Mouse (Mus musculus): ENCODE data around the gene Ppm1e. TPM values are rescaled to one million over a fixed set of nuclear protein-coding genes. Genes with fewer than 3 reads are reported as not detected.

Ppm1e gene
- polyA plus RNA-seq, 1 experiment from 2014 or later, result 22.9 TPM

DNA sequence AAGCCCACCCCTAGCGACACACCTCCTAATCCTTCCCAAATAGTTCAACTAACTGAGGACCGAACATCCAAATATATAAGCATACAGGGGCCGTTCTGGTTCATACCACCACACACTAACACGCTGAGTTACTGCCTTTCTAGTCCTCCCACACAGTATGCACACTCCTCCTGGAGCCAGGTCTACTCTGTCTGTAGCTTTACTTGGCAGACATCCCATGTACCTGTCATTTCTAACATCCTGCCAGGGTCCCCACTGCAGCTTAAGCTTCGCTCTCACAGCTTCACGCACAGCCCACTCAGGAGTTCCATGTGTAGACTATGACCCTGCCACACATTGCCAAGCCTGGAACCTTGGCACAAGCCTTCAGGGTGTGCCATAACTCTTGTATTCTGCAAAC lies 62.4 kb downstream of the Ppm1e start:
- no peak for ATAC-seq (ENCODE audit: low read depth)
- no peak overlapping the region for H3K27ac ChIP-seq (replicated peaks)
- H3K4me3 ChIP-seq, result no peak overlapping the region
- H3K9me3 ChIP-seq, result no peaks in the 10 kb centered on the region
- H3K36me3 ChIP-seq, result no peaks in the 10 kb centered on the region
- no peaks in the 10 kb centered on the region for H3K4me1 ChIP-seq (replicated peaks)
- H3K9ac ChIP-seq, result no peak overlapping the region
- no peaks in the 10 kb centered on the region for H3K27me3 ChIP-seq
- WGBS, result 93% methylated on average over 6 of the region's 6 CpGs
- H3K4me2 ChIP-seq, result no peak overlapping the region

DNA sequence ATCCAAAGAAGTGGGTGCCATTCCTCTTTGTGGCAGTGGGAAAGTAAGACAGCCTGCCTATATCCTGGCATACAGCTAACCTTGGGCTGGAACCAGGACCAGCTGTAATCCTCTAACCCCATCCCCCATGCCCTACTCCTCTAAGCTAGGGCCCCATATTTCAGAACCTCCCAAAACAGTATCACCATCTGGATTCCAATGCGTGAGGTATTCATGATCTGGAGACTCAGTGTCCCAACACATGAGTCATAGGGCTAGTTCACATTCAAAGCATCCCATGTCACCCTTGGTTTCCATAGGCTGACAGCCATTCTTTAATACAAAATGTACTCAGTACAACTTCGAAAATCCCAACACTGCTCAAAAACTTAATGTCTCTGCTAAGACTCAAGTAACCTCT lies 63.2 kb downstream of the Ppm1e start:
- Histone ChIP-seq H3K4me2 (no peak overlapping the region), H3K9ac (no peak overlapping the region), H3K27me3 (no peaks in the 10 kb centered on the region), H3K27ac (replicated peaks) (no peak overlapping the region), H3K9me3 (no peaks in the 10 kb centered on the region), H3K36me3 (no peaks in the 10 kb centered on the region), H3K4me3 (no peak overlapping the region), H3K4me1 (replicated peaks) (no peaks in the 10 kb centered on the region)
- ATAC-seq (ENCODE audit: low read depth), result no peak
- WGBS, result 98% methylated on average over 2 of the region's 2 CpGs

DNA sequence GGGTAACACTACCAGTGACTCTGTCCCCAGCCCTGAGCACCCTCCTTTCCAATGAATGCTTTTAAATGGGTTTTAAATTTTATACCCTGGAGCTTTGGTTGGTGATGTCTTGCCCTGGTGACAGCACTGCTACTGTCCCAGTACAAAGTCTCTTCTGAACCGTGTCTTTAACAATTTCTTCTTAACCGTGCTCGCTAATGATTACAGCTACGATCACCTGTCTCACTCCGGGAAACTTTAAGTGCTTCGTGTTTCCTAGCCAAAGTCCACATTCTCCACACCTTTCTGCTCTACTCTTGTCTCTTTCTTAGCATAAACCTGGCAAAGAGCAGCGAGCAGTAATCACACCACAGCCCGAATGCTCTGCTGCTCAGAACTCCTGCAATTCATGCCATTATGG lies 69.5 kb downstream of the Ppm1e start:
- Histone ChIP-seq H3K9me3 (no peaks in the 10 kb centered on the region), H3K4me1 (replicated peaks) (no peaks in the 10 kb centered on the region), H3K4me3 (no peak overlapping the region), H3K27me3 (no peaks in the 10 kb centered on the region), H3K9ac (no peak overlapping the region), H3K36me3 (no peaks in the 10 kb centered on the region), H3K27ac (replicated peaks) (no peak overlapping the region), H3K4me2 (no peak overlapping the region)
- WGBS, result 82% methylated on average over 8 of the region's 8 CpGs
- no peak for ATAC-seq (ENCODE audit: low read depth)

DNA sequence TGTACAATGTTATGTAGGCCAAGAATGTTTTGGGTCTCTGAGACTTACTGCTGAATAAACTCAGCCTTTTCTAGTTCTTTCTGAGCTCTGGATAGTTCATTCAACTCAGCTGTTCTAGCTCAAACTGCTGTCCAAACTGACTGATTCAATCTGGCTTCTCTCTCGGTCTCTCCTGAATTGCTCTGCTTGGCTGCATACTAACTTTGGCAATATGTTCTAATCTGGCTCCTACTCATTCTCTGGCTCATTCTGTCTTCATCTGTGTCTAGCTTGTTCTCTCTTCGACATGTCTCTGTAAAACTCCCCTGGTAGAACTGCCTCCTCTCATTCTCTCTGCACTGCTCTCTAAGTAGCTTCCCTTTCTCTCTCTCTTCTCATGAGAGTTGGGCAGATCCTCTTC lies 72.6 kb downstream of the Ppm1e start:
- Histone ChIP-seq H3K4me2 (no peak overlapping the region), H3K36me3 (no peaks in the 10 kb centered on the region), H3K27me3 (no peaks in the 10 kb centered on the region), H3K27ac (replicated peaks) (no peak overlapping the region), H3K4me3 (no peak overlapping the region), H3K9me3 (no peaks in the 10 kb centered on the region), H3K9ac (no peak overlapping the region), H3K4me1 (replicated peaks) (no peaks in the 10 kb centered on the region)
- WGBS, result 91% methylated on average over 2 of the region's 2 CpGs
- no peak for ATAC-seq (ENCODE audit: low read depth)

DNA sequence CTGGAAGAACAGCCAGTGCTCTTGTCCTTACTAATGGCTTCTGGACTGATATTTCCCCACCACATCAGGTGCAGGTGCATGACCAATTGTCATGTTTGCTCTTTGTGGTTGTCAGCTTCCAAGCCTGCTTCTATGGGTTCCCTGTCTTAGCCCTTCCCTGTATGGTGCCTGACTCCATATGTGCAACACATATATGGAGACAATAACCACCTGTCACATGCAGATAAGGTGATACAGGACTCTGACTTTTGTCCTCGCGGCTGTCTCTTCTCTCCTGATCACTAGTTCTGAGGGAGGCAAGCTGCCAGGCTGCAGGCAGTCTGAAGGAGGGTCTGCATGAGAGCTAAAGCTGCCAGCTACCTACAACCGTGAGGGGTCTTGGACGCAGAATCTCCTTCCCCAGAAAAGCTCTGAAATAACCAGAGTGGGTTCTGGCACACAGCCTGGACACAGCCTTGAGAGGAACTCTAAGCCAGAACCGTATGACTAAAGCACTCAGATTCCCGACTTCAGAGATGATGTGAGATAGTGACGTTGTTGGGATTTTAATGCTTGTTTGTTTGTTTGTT lies 76.8 kb downstream of the Ppm1e start:
- no peak overlapping the region for H3K27ac ChIP-seq (replicated peaks)
- H3K36me3 ChIP-seq, result no peaks in the 10 kb centered on the region
- H3K4me3 ChIP-seq, result no peak overlapping the region
- no peaks in the 10 kb centered on the region for H3K27me3 ChIP-seq
- WGBS, result 81% methylated on average over 7 of the region's 7 CpGs
- no peak overlapping the region for H3K9ac ChIP-seq
- H3K4me1 ChIP-seq (replicated peaks), result peaks cover 24% of the 10 kb centered on the region
- H3K4me2 ChIP-seq, result no peak overlapping the region
- no peaks in the 10 kb centered on the region for H3K9me3 ChIP-seq
- no peak for ATAC-seq (ENCODE audit: low read depth)

DNA sequence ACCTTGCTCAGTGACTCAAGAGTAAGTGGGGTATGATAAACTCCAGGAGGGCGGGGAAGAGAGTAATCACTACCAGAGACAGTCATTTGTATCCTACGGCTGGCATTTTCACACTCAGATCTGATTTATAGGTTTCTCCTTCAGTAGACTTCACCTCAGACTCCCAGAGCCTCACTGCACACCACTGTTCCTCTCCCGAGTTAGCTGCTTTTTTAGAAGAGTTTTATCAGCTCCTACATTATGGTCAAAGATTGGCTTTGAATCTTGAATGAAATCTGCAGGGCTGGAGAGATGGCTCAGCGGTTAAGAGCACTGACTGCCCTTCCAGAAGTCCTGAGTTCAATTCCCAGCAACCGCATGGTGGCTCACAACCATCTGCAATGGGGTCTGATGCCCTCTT lies 79.4 kb downstream of the Ppm1e start:
- Histone ChIP-seq H3K9me3 (no peaks in the 10 kb centered on the region), H3K9ac (no peak overlapping the region), H3K27me3 (no peaks in the 10 kb centered on the region), H3K4me2 (no peak overlapping the region), H3K4me1 (replicated peaks) (peaks cover 42% of the 10 kb centered on the region), H3K27ac (replicated peaks) (0 out of 2 replicates have a peak overlapping the region, but pooled peaks have one; percentile 15), H3K36me3 (no peaks in the 10 kb centered on the region), H3K4me3 (no peak overlapping the region)
- 58% methylated on average over 5 of the region's 5 CpGs for WGBS
- no peak for ATAC-seq (ENCODE audit: low read depth)

DNA sequence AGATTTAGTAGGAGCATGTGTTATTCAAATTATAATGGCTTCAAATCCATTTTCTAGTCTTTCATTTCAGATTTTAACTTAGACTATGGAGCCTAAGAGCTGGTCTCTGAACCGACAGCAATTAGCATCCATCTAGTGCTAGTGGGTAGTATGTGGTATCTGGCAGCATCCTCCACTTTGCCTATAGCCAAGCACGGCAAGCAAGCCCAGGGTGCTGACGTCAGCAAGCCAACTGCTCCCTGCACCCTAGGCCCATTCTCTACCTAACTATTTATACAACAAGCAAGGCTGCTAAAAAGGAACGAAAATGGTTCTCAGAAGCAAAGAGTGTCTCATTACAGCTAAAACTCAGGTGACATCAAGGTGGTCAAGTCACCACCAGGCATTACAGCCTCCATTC lies 80.0 kb downstream of the Ppm1e start:
- H3K36me3 ChIP-seq, result no peaks in the 10 kb centered on the region
- no peak overlapping the region for H3K9ac ChIP-seq
- no peak overlapping the region for H3K4me2 ChIP-seq
- no peak overlapping the region for H3K4me3 ChIP-seq
- H3K9me3 ChIP-seq, result no peaks in the 10 kb centered on the region
- 81% methylated on average over 4 of the region's 4 CpGs for WGBS
- H3K27me3 ChIP-seq, result no peaks in the 10 kb centered on the region
- no peak for ATAC-seq (ENCODE audit: low read depth)
- peaks cover 42% of the 10 kb centered on the region for H3K4me1 ChIP-seq (replicated peaks)
- H3K27ac ChIP-seq (replicated peaks), result 0 out of 2 replicates have a peak overlapping the region, but pooled peaks have one; percentile 15

DNA sequence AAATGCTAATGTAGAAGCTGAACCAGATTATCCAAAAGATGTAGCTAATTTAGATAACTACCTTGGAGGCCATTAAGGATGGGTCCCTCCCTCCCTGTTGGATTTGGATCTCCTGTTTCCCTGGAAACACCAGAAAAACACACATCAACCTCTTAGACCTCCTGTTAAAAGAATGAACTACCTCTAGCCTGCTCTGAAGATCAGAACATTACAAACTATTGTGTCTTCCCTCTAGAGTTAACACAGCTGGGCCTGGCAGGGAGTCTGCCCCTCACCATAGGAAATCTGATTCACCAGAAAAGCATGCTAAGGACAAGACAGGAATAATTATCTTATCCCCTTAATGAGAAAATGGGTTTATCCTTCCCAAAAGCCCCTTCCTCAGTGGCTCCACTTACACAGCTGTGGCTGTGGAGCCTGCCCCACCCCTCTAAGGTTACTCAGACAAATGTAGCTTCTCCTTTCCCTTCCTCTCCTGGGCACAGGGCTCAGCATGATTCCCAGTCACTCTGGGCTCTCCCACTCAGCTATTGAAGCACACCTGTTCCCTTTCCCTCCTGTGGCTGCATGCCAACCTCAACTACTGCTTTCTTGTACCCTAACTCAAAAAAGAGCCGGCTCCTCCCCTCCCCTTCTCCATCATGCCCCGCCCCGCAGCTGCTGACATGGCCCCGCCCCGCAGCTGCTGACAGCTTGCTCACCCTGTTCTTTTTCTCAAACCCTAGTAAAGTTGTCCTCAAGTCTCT lies 82.4 kb downstream of the Ppm1e start:
- peak overlapping the region; percentile 59 for H3K27ac ChIP-seq (replicated peaks)
- 3% methylated on average over 5 of the region's 5 CpGs for WGBS

DNA sequence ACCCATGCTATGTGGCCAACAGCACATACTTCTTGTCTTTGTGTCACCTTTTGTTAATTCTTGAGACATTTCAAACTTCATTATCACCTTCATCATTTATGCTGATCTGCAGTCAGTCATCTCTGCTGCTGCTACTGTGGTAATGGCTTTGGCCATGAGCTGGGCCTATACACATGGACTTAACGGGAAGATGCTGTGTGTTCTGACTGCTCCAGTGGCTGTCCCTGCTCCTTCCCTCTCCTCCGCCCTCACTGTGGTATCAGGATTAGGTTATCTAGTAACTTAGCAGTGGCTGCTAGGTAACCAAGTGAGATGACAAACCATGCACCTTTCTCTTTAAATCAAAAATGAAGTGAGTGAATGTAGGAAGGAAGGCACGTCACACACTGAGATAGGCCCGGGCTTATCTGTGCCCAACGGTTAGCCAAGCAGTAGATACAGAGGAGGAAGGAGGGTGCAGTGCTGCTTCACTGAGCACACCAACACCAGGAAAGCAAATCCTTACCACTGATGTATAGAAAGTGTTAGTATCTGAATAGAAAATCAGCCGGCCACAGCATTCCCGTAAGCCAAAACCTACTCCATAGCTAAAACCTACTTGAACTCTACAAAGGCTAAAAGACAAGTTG lies 83.3 kb downstream of the Ppm1e start:
- Histone ChIP-seq H3K4me3 (no peak overlapping the region), H3K27me3 (no peaks in the 10 kb centered on the region), H3K9ac (no peak overlapping the region), H3K4me2 (no peak overlapping the region), H3K27ac (replicated peaks) (peak overlapping the region; percentile 35), H3K9me3 (no peaks in the 10 kb centered on the region), H3K4me1 (replicated peaks) (peaks cover 39% of the 10 kb centered on the region), H3K36me3 (no peaks in the 10 kb centered on the region)
- no peak for ATAC-seq (ENCODE audit: low read depth)
- WGBS, result 84% methylated on average over 7 of the region's 7 CpGs

More for the DNA sequence above, 82.4 kb downstream of the Ppm1e start:
- peak; percentile 62 for ATAC-seq (ENCODE audit: low read depth)
- H3K9ac ChIP-seq, result no peak overlapping the region
- H3K4me1 ChIP-seq (replicated peaks), result peaks cover 42% of the 10 kb centered on the region
- no peaks in the 10 kb centered on the region for H3K27me3 ChIP-seq
- peak overlapping the region; percentile 15; the same call in 1 of the 2 replicates for H3K4me2 ChIP-seq
- no peaks in the 10 kb centered on the region for H3K36me3 ChIP-seq
- H3K4me3 ChIP-seq, result no peak overlapping the region
- no peaks in the 10 kb centered on the region for H3K9me3 ChIP-seq

DNA sequence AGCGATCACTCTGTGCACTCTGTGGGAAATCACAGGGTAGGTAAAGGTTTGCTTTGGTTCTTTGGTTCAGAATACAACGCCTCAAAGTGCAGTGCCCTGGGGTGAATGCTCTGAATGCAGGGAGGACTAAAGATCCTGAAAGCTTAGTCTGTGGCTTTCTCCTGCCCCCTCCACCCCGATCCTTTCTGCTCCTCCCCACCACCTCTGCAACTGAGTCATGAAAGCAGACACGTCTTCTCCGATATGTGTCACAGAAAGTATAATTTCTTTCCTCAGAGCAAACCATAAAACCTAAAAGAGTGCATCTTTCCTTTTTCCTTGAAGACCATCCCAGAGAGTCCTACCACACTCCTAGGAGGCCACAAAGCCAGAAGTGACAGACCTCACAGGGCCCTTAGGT lies 86.1 kb downstream of the Ppm1e start:
- Histone ChIP-seq H3K4me3 (no peak overlapping the region), H3K9ac (no peak overlapping the region), H3K4me2 (no peak overlapping the region), H3K27ac (replicated peaks) (no peak overlapping the region), H3K36me3 (no peaks in the 10 kb centered on the region), H3K4me1 (replicated peaks) (peaks cover 27% of the 10 kb centered on the region), H3K9me3 (no peaks in the 10 kb centered on the region), H3K27me3 (no peaks in the 10 kb centered on the region)
- no peak for ATAC-seq (ENCODE audit: low read depth)
- WGBS, result 93% methylated on average over 5 of the region's 5 CpGs

DNA sequence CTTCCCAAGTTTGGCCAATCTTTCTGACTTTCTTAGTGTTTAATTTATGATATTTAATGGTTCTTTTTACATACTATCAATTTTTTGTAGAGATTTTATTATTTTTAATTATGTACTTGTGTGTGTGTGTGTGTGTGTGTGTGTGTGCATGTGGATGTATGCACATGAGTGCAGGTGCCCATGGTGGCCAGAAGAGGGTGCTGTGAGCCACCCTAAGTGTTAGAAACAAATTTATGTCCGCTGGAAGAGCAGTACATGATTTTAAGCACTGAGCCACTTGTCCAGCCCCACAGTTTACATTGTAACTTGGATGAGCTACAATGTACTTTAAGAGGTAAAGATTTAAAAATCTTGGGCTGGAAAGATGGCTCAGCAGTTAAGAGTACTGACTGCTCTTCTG lies 87.3 kb downstream of the Ppm1e start:
- WGBS, result 100% methylated on average over 1 of the region's 1 CpGs
- H3K27ac ChIP-seq (replicated peaks), result no peak overlapping the region
- no peak overlapping the region for H3K4me3 ChIP-seq
- no peaks in the 10 kb centered on the region for H3K27me3 ChIP-seq
- H3K9me3 ChIP-seq, result no peaks in the 10 kb centered on the region
- peaks cover 16% of the 10 kb centered on the region for H3K4me1 ChIP-seq (replicated peaks)
- no peak overlapping the region for H3K9ac ChIP-seq
- H3K36me3 ChIP-seq, result no peaks in the 10 kb centered on the region
- no peak overlapping the region for H3K4me2 ChIP-seq
- ATAC-seq (ENCODE audit: low read depth), result no peak

DNA sequence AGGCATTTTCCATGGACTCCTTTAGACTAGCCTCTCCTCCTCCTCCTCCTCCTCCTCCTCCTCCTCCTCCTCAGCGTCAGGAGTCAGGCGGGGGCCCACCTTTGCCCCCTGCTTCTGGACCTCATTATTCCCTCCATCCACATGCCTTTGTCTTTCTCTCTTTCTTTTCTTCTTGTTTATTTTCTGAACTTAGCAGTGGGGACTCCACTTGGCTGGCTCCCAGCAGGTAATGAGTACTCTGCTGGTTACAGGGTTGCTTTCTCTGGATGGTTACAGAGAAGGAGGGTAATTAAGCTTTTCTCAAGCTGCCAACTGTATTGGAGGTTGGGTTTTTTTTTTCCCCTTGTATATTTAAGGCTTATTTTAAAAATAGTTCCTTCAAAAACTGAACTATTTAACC lies 87.9 kb downstream of the Ppm1e start:
- Histone ChIP-seq H3K4me2 (no peak overlapping the region), H3K9ac (no peak overlapping the region), H3K4me3 (no peak overlapping the region), H3K9me3 (no peaks in the 10 kb centered on the region), H3K4me1 (replicated peaks) (peaks cover 11% of the 10 kb centered on the region), H3K36me3 (no peaks in the 10 kb centered on the region), H3K27me3 (no peaks in the 10 kb centered on the region), H3K27ac (replicated peaks) (0 out of 2 replicates have a peak overlapping the region, but pooled peaks have one; percentile 39)
- 20% methylated on average over 1 of the region's 2 CpGs for WGBS
- ATAC-seq (ENCODE audit: low read depth), result no peak

All from neural tube, embryonic 13.5 days (tissue).